ENCODE assay signal across 21 mouse cellular contexts in the genomic region with DNA sequence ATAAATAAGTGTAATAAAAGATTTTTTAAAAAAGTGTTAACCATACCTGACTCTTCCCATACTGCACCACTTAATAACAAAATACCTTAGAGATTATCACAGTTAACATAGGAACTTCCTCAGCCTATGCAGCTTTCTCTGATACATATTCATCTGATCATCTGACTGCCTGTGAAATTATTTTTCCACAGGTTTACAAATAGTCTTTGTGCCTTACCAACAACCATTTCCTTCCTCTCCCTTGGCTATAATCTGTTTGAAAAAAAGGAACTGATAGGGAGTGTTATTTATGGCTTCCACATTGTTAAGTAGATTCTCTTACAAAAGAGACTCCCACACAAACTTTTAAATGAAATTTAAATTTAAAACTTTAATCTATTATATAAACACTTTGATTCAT.
"Had no signal": no experiment of that assay in that cellular context is flagged by ENCODE, and none has a peak within 500 bp of the region (broad histone marks: within the 10 kb centered on the region; RNA-seq: fewer than 3 reads in every experiment).

No protein-coding gene starts in this region.

- DNase-seq: kidney, adult 18-20 months; kidney, adult 9 months; kidney, postnatal 10 days; kidney, postnatal 36 days; layer of hippocampus, postnatal 36 days; left cerebral cortex, postnatal 4 days; liver, embryonic 13.5 days; lung, adult 2 months; lung, postnatal 4 days; retina, postnatal 1 day; right cerebral cortex, postnatal 25 days; spleen, adult 18-20 months; thymus, postnatal 25 days had no signal

- H3K9me3 ChIP-seq: liver, embryonic 13.5 days; megakaryocyte, embryonic 14.5 days; midbrain, embryonic 10.5 days; midbrain, embryonic 13.5 days; neural tube, embryonic 13.5 days; stomach, embryonic 15.5 days had no signal

- H3K36me3 ChIP-seq: liver, embryonic 13.5 days; midbrain, embryonic 10.5 days; midbrain, embryonic 13.5 days; neural tube, embryonic 13.5 days; stomach, embryonic 15.5 days had no signal

- H3K4me3 ChIP-seq: liver, embryonic 13.5 days; megakaryocyte, embryonic 14.5 days; midbrain, embryonic 10.5 days; midbrain, embryonic 13.5 days; myocyte; neural tube, embryonic 13.5 days; stomach, embryonic 15.5 days had no signal

- H3K4me2 ChIP-seq: liver, embryonic 13.5 days; midbrain, embryonic 13.5 days; neural tube, embryonic 13.5 days; stomach, embryonic 15.5 days had no signal

- H3K27ac ChIP-seq: liver, embryonic 13.5 days; midbrain, embryonic 10.5 days; midbrain, embryonic 13.5 days; neural tube, embryonic 13.5 days; stomach, embryonic 15.5 days had no signal

- H3K4me1 ChIP-seq: liver, embryonic 13.5 days; megakaryocyte, embryonic 14.5 days; midbrain, embryonic 13.5 days; neural tube, embryonic 13.5 days; stomach, embryonic 15.5 days had no signal

- H3K9ac ChIP-seq: liver, embryonic 13.5 days; midbrain, embryonic 13.5 days; neural tube, embryonic 13.5 days; stomach, embryonic 15.5 days had no signal

- H3K27me3 ChIP-seq: liver, embryonic 13.5 days; megakaryocyte, embryonic 14.5 days; midbrain, embryonic 13.5 days; neural tube, embryonic 13.5 days; stomach, embryonic 15.5 days had no signal

- ATAC-seq: intestine, embryonic 16.5 days; midbrain, embryonic 13.5 days; midbrain, embryonic 16.5 days had no signal
